Mouse (Mus musculus) gastrocnemius, postnatal 25 days (tissue): ENCODE results near the gene Gm9736. TPM values are rescaled to one million over a fixed set of nuclear protein-coding genes. Genes with fewer than 3 reads are reported as not detected.
"Not testable (repeated sequence)": the region's sequence is repeated elsewhere in the genome, so short reads cannot be mapped to it uniquely, and the experiment has no call there.

Experiments
- DNase-seq: peaks from one replicate; pipeline ENCODE4 v3.0.0; 2022
- total RNA-seq, 2 experiments: library from RNA; stranded (reverse); gene quantifications; 1 replicate in 1 of 2; 2 replicates in 1 of 2; pipeline ENCODE4 v1.2.3; 2021

Gene Gm9736
- total RNA-seq, 2 experiments from 2014 or later, result not detected

DNA sequence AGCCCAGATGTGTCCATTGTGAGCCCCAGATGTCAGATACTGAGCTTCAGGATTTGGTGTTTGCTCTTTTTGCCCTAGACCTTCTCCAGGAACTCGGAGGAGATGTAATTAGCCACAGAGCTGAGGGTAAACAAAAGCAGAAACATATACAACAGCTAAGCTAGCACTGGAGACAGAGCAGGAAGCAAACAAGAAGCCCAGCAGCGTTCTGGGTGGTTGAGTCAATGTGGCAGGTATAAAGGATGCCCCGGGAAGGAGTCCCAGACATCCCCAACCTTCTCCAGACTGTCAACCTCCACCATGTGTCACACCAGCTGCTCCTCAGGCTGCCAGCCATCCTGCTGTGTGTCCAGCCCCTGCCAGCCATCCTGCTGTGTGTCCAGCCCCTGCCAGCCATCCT, 25.0 kb downstream of the Gm9736 start, which contains the start of gene Gm10100:
Gm10100 (plus strand) TSS at position 301 of the 400 bp plus-strand sequence.
- no peak for DNase-seq

DNA sequence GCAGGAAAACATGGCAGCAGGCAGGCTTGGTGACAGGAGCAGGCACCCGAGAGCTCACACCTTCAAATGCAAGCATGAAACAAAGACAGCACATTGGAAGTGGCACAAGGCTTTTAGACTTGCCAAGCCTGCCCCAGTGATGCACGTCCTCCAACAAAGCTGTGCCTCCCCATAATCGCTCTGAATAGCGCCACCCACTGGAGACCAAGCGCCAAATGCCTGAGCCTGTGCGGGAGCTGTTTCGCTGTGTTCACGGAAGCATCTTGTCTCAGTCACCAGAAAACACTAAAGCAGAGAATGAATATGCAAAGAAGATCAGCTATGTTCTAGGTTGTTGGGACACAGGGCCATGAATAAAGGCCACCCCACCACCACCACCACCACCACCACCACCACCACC, 26.3 kb downstream of the Gm9736 start:
- no peak for DNase-seq

DNA sequence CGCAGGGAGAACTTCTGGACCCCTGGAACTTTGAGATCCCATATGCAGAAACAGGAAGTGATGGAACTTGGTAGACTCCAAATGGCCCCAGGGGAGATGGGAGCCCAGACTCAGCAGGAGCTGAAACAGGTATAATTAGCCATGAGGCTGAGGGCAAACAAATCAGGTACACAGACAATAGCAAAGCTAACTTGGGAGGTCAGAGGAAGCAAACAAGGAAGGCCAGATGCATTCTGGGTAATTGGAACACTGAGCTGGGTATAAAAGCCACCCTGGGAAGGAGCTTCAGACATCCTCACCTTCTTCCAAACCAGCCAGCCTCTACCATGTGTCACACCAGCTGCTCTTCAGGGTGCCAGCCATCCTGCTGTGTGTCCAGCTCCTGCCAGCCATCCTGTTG, 30.9 kb downstream of the Gm9736 start, which contains the start of gene Krtap12-1:
Krtap12-1 (plus strand) TSS at position 301 of the 400 bp plus-strand sequence.
- DNase-seq, result not testable (repeated sequence)

DNA sequence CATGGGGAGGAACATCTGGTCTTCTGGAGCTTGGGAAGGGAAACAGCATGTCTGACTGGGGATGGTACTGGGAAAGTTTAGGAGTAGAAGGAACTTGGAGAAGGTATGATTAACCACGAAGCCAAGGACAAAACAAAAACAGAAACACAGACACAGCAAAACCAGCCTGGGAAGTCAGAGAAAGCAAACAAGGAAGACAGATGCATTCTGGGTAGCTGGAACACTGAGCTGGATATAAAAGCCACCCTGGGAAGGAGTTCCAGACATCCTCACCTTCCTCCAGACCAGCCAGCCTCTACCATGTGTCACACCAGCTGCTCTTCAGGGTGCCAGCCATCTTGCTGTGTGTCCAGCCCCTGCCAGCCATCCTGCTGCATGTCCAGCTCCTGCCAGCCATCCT, 35.6 kb downstream of the Gm9736 start, which contains the start of gene Gm10142:
Gm10142 (plus strand) TSS at position 301 of the 400 bp plus-strand sequence.
- DNase-seq, result no peak

DNA sequence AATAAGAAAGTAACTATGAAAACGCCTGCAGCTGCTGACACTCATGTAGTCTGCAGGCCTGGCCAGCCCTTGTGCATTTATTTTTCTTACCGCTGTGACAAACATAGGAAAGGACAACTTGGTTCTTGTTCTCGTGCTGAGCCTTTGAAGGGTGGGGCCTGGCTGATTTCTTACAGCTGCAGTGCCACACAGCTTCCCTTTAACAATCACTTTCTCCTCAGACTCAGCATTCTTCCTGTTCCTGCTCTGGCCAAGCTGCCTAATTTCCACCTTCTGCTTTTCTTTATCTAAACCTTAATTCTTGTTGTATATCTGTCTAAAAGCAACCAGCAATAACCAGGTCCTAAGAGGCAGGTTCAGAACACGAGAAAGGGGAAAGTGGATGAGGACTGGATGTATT, 37.4 kb downstream of the Gm9736 start:
- no peak for DNase-seq

DNA sequence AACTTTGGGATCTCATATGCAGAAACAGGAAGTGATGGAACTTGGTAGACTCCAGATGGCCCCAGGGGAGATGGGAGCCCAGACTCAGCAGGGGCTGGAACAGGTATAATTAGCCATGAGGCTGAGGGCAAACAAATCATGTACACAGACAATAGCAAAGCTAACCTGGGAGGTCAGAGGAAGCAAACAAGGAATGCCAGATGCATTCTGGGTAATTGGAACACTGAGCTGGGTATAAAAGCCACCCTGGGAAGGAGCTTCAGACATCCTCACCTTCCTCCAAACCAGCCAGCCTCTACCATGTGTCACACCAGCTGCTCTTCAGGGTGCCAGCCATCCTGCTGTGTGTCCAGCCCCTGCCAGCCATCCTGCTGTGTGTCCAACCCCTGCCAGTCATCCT, 40.0 kb downstream of the Gm9736 start, which contains the start of gene Gm10024:
Gm10024 (plus strand) TSS at position 301 of the 400 bp plus-strand sequence.
- not testable (repeated sequence) for DNase-seq

DNA sequence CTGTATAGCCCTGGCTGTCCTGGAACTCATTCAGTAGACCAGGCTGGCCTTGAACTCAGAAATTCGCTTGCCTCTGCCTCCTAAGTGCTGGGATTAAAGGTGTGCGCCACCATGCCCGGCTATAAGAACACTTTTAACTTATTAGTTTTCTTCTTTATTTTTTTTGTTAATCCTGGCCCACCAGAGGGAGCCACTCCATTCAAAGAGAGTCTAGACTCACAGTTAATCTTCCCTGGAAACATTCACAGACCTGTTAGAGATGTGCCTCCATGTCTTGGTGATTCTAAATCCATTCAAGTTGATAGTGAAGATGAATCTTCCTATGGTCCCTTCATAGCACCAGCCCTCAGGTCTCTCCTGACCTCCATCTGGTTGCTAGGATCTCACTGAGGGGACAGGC, 41.3 kb downstream of the Gm9736 start:
- DNase-seq, result no peak

DNA sequence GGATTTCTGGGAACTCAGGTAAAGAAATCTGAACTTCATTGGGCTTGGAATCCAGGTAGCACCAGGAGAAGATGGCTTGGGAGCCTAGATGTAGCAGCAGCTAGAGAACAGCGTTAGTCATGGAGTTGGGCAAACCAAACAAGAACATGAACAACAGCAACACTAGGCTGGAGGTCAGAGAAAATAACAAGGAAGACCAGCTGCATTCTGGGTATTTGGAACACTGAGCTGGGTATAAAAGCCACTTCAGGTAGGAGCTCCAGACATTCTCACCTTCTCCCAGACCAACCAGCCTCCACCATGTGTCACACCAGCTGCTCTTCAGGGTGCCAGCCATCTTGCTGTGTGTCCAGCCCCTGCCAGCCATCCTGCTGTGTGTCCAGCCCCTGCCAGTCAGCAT, 44.8 kb downstream of the Gm9736 start, which contains the start of gene Gm10272:
Gm10272 (plus strand) TSS at position 301 of the 400 bp plus-strand sequence.
- no peak for DNase-seq

Other genes with a start within 250 kb of the Gm9736 start
- 1 to 10 TPM; 6.2 to 6.7 TPM for gene Fam207a, start 235.6 kb downstream of the Gm9736 start, total RNA-seq
- 1 to 10 TPM; 1.3 to 1.8 TPM for gene Itgb2, start 221.1 kb downstream of the Gm9736 start, total RNA-seq
- 10 to 100 TPM; 26.1 to 29.1 TPM for gene Pttg1ip, start 169.6 kb downstream of the Gm9736 start, total RNA-seq
- gene Sumo3, start 145.3 kb downstream of the Gm9736 start, total RNA-seq, result 10 to 100 TPM; 32.8 to 36.7 TPM
- 1 to 10 TPM; 6.5 to 7.4 TPM for gene Gm49325, start 145.2 kb downstream of the Gm9736 start, total RNA-seq
- gene Ube2g2, start 129.1 kb downstream of the Gm9736 start, total RNA-seq, result 10 to 100 TPM; 81.7 to 84.9 TPM
- not detected for gene Tspear, start 64.8 kb downstream of the Gm9736 start, total RNA-seq
- gene Gm19402, start 60.6 kb downstream of the Gm9736 start, total RNA-seq, result not detected
- not detected for gene Gm9508, start 54.1 kb downstream of the Gm9736 start, total RNA-seq
- gene Gm10272, start 44.7 kb downstream of the Gm9736 start, total RNA-seq, result not detected
- gene Gm10024, start 39.9 kb downstream of the Gm9736 start, total RNA-seq, result not detected
- not detected for gene Gm10142, start 35.5 kb downstream of the Gm9736 start, total RNA-seq
- gene Krtap12-1, start 30.8 kb downstream of the Gm9736 start, total RNA-seq, result not detected
- gene Gm10100, start 24.9 kb downstream of the Gm9736 start, total RNA-seq, result not detected
- not detected for gene Gm18596, start 8.7 kb downstream of the Gm9736 start, total RNA-seq
- not detected for gene Gm3233, start 8.3 kb upstream of the Gm9736 start, total RNA-seq
- not detected for gene Gm3238, start 20.0 kb upstream of the Gm9736 start, total RNA-seq
- gene Gm7138, start 25.6 kb upstream of the Gm9736 start, total RNA-seq, result not detected
- gene Gm3250, start 31.2 kb upstream of the Gm9736 start, total RNA-seq, result not detected
- not detected for gene Gm7137, start 36.8 kb upstream of the Gm9736 start, total RNA-seq
- not detected for gene Gm9639, start 43.7 kb upstream of the Gm9736 start, total RNA-seq
- not detected for gene Gm19668, start 47.8 kb upstream of the Gm9736 start, total RNA-seq
- not detected for gene Gm9507, start 60.5 kb upstream of the Gm9736 start, total RNA-seq
- gene Gm2696, start 63.3 kb upstream of the Gm9736 start, total RNA-seq, result not detected
- not detected for gene Krtap10-4, start 75.7 kb upstream of the Gm9736 start, total RNA-seq
- not detected for gene Krtap10-10, start 84.6 kb upstream of the Gm9736 start, total RNA-seq
- not detected for gene Gm36176, start 95.4 kb upstream of the Gm9736 start, total RNA-seq
- not detected for gene Gm10318, start 101.5 kb upstream of the Gm9736 start, total RNA-seq
- gene Gm3285, start 110.6 kb upstream of the Gm9736 start, total RNA-seq, result not detected
- gene Lrrc3, start 151.2 kb upstream of the Gm9736 start, total RNA-seq, result under 1 TPM; 0.18 to 0.32 TPM
- under 1 TPM; 0.26 to 0.83 TPM for gene Trpm2, start 219.2 kb upstream of the Gm9736 start, total RNA-seq
- gene 1810043G02Rik, start 227.2 kb upstream of the Gm9736 start, total RNA-seq, result 1 to 10 TPM; 4.0 to 4.7 TPM